Mouse (Mus musculus) embryo, embryonic 11 days (tissue): Measurements from ENCODE around the gene Olfr806.

Experiments used
- DNase-seq: peaks from one replicate; pipeline ENCODE4 v3.0.0-alpha.2; 2015

Olfr806 gene

DNA sequence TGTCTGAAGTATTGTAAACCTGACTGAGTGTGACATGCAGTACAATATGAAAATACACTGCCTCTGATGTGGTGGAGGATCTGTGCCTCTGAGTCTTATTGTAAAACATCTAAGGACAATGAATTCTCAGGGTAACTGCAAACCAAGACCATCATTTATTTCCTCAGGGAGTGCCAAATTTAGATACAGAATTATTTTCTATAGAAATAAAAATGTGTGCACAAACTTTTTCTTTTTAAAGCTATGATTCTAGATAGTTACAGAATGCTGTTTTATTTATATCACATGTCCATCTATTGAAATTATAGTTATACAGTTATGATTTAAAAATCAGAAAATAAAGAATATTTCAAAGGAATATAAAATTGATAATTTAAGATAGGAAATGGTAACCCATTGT lies at the start of gene Olfr806:
TSS of gene Olfr806 (minus strand) at position 101 of the 400 bp plus-strand sequence.
- no peak for DNase-seq

- no peak for DNase-seq
These were observed 36.4 kb upstream of the Olfr806 start for GRCm38 (mm10) chr10:129778123-129778522.

DNA sequence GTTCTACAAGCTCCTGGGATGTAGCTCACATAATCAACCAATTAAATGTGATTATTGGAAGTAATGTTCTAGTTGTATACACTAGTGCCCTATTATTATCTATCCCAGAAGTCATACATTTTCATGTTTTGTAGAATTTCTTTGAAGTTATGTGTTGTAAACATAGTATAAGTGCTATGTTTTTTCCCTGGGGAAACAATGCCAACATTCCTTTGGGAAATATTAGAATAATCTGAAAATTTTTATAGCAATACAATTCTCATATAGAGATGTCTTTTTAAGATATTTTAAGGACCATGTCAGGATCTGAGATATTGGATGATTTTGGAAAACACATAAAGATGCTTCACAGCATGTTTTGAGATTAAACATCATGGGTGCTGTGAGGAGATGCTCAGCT lies 32.6 kb upstream of the Olfr806 start, which contains the start of gene Olfr809:
TSS of gene Olfr809 (plus strand) at position 301 of the 400 bp plus-strand sequence.
- DNase-seq = no peak

GRCm38 (mm10) chr10:129765182-129765581 lies 23.5 kb upstream of the Olfr806 start, which contains the start of gene Olfr808:
Olfr808 (plus strand) TSS chr10:129765482.
- DNase-seq = no peak

DNA sequence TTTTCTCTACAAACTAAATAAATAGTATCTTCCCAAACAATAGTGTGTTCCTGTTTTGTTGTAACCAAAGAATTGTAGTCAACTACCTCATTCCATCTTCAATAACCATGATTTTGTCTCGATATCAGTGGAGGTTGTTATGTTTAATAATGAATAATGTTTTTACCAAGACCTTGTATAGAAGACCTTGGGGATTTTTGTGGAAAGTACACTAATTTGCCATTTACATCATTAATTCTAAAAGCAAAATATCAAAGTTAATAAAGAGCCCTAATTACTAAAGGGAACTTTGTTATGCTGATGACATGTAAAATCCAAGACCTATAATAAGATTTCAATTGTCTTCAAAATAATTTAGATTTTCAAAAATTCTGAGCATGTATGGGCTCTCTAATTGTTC lies 16.0 kb upstream of the Olfr806 start, which contains the start of gene Olfr807:
TSS of gene Olfr807 (minus strand) at position 101 of the 400 bp plus-strand sequence.
- no peak for DNase-seq

GRCm38 (mm10) chr10:129729275-129729674 lies 12.4 kb downstream of the Olfr806 start, which contains the start of gene Olfr805:
Olfr805 (minus strand) TSS chr10:129729375.
- DNase-seq = no peak

GRCm38 (mm10) chr10:129702910-129703309 lies 38.8 kb downstream of the Olfr806 start, which contains the start of gene Olfr804:
Olfr804 (plus strand) TSS chr10:129703210.
- DNase-seq = no peak

DNA sequence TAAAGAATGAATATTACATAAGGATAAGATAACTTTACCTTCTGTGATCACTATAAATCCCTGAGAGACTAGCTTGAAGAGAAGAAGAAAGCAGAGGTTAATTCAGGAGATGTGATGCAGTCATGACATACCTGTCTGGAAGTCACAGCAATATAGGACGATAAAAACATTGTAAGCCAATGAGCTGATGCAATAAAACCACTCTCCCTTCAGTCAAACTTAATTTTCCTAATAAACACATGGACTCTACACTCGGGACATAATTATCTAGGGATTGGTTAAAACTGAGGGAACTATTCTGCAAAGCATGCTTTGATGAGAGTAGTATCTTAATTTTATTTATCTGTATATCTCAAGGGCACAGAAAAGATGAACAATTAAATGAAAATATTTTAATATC lies 47.5 kb downstream of the Olfr806 start, which contains the start of gene Olfr803:
TSS of gene Olfr803 (minus strand) at position 101 of the 400 bp plus-strand sequence.
- no peak for DNase-seq

DNA sequence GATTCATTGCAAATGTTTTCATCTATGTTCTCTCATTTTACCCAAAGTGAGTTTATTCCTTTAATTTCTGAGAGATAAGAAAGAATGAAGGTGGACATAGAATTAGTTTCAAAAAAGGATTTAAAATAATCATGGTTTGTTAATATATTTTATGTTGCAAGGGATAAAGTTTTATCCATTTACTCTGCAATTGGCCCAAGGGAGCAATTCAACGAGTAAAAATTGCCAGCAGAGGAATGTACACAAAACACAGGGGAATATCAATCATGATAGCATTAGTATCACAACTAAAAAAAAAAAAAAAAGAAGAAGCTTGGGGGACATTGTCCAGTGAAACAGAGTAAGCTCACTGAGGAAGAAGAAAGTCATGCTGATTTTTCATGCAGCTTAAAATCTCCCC lies 53.7 kb downstream of the Olfr806 start, which contains the start of gene Olfr802:
TSS of gene Olfr802 (minus strand) at position 101 of the 400 bp plus-strand sequence.
- DNase-seq = no peak
